Mouse (Mus musculus) hindbrain, embryonic 13.5 days (tissue): ENCODE results near the gene B3glct. TPM values are rescaled to one million over a fixed set of nuclear protein-coding genes. Genes with fewer than 3 reads are reported as not detected.

Source experiments
- ATAC-seq: fragments of 200-750 bp; cut with Nextera tagmentation; 2 replicates; pipeline ENCODE4 v1.8.0; 2017; ENCODE audit warnings: moderate TSS enrichment; ENCODE audit not compliant: low FRiP score
- H3K27ac ChIP-seq: fragments of 300-500 bp; sonication (generic); 2 replicates; pipeline ENCODE4 v1.5.1; 2015; ENCODE audit warnings: inconsistent platforms, mild to moderate bottlenecking, moderate library complexity
- H3K27me3 ChIP-seq: fragments of 300-500 bp; sonication (generic); 2 replicates; pipeline ENCODE4 v1.6.1; 2015; ENCODE audit warnings: mild to moderate bottlenecking, inconsistent platforms
- H3K36me3 ChIP-seq: fragments of 300-500 bp; sonication (generic); 2 replicates; pipeline ENCODE4 v1.6.1; 2015; ENCODE audit warnings: mild to moderate bottlenecking, inconsistent platforms
- H3K4me1 ChIP-seq: fragments of 300-500 bp; sonication (generic); replicated peaks from 2 replicates; pipeline ENCODE4 v1.6.1; 2015; ENCODE audit warnings: inconsistent platforms
- H3K4me2 ChIP-seq: fragments of 300-500 bp; sonication (generic); 2 replicates; pipeline ENCODE4 v1.6.1; 2015; ENCODE audit warnings: inconsistent platforms, mild to moderate bottlenecking, moderate library complexity
- H3K4me3 ChIP-seq: fragments of 300-500 bp; sonication (generic); 2 replicates; pipeline ENCODE4 v1.5.1; 2015; ENCODE audit warnings: mild to moderate bottlenecking, inconsistent platforms
- H3K9ac ChIP-seq: fragments of 300-500 bp; sonication (generic); 2 replicates; pipeline ENCODE4 v1.6.1; 2015; ENCODE audit warnings: mild to moderate bottlenecking, inconsistent platforms
- H3K9me3 ChIP-seq: fragments of 300-500 bp; sonication (generic); 2 replicates; pipeline ENCODE4 v1.6.1; 2016; ENCODE audit warnings: inconsistent platforms
- WGBS: fragments of 180-500 bp; shearing (Covaris S2); methylation state at CpG from one replicate; pipeline ENCODE4 v1.1.7; 2015; 5-methylcytosine and 5-hydroxymethylcytosine counted together
- polyA plus RNA-seq: library from polyadenylated mRNA; unstranded; fragments of >200 nt; fragmentation: Nextera tagmentation; extraction: Ambion mirVana; gene quantifications from 2 replicates; pipeline ENCODE4 v1.2.1, GENCODE M21; 2015

B3glct gene
- 10.7 and 12.2 TPM in 2 replicates for polyA plus RNA-seq

DNA sequence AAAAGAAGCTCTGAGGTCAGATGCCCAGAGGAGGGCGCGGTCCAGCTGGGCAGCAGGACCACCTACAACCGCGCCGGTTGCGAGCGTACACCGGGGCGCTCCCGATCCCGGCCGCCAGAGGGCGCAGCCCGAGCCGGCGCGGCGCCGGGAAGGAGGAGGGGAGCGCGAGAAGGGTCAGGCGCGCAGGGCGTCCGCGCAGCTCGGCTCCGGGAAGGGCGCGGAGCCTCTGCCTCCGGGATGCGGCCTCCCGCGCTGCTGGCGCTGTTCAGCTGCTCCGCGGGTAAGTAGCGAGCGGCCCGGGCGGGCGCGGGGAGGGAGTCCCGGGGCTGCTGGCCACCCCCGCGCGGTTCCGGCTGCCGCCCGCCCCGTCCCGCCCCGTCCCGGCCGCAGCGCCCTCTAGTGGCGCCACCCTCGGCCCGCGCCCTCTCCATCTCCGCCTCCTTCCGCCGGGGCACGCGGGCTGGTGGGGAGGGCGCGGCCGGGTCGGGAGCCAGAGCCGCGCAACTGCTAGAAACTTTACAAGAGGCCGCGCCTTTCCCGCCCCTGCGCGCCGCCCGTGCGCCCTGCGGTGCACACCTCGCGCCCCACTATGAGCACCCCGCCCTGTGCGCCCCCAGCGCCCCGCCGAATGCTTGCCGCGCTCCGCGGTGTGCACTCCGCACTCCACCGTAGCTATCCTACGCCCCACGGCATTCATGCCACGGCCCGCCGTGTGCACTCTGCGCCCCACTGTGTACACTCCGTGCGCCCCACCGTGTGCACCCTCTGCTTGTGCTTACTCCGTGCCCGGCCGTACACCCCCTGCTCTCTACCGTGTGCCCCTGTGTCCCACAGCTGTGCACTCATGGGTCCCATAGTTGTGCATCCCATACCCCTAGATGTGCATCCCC, at the start of gene B3glct:
B3glct (plus strand) TSS at position 131 of the 890 bp plus-strand sequence.
- peak within 1 kb of the TSS; percentile 93 for H3K4me2 ChIP-seq
- H3K9ac ChIP-seq: peak within 1 kb of the TSS; percentile 87
- peak; percentile 92 for ATAC-seq
- H3K4me3 ChIP-seq: peak within 1 kb of the TSS; percentile 71
- peaks cover 10% of the 10 kb centered on the region; the same call in 1 of the 2 replicates for H3K27me3 ChIP-seq
- peak within 1 kb of the TSS; percentile 60; the same call in 1 of the 2 replicates for H3K27ac ChIP-seq
- H3K36me3 ChIP-seq: no peaks in the 10 kb centered on the region
- peaks cover 17% of the 10 kb centered on the region for H3K4me1 ChIP-seq
- H3K9me3 ChIP-seq: no peaks in the 10 kb centered on the region
- under 1% methylated on average over 60 of the region's 106 CpGs for WGBS

GRCm38 (mm10) chr5:149634409-149635035, 43.5 kb upstream of the B3glct start:
- H3K4me1 ChIP-seq: peaks cover 22% of the 10 kb centered on the region
- WGBS: 80% methylated on average over 11 of the region's 11 CpGs
- ATAC-seq: no peak

DNA sequence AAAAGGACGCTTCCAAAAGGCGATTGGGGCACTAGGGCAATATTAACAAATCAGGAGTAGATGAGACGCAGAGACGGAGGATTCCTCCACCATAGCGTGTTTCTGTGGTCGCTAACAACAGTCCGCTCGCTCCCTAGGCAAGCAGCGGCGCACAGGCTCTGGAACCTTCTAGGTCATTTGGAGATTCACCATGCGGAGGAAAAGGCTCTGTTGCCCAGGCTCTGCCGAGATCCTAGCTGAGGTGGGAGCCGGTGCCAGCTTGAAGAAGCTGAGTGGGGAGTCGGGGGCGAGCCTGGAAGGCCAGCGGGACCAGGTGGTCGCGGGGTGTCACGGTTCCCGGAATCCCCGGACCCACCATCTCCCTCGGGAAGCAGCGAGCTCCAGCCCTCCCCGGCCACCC, 42.5 kb upstream of the B3glct start:
- Histone ChIP-seq H3K4me1 (peaks cover 22% of the 10 kb centered on the region), H3K9me3 (no peaks in the 10 kb centered on the region), H3K9ac (peak overlapping the region; percentile 84), H3K4me2 (peak overlapping the region; percentile 81), H3K27me3 (no peaks in the 10 kb centered on the region), H3K4me3 (peak overlapping the region; percentile 74), H3K36me3 (peaks cover 25% of the 10 kb centered on the region), H3K27ac (peak overlapping the region; percentile 89)
- under 1% methylated on average over 24 of the region's 24 CpGs for WGBS
- ATAC-seq: peak; percentile 4

More at GRCm38 (mm10) chr5:149634409-149635035, 43.5 kb upstream of the B3glct start:
- Histone ChIP-seq H3K9me3 (no peaks in the 10 kb centered on the region), H3K36me3 (peaks cover 36% of the 10 kb centered on the region), H3K4me3 (peak overlapping the region; percentile 74), H3K9ac (peak overlapping the region; percentile 84), H3K4me2 (peak overlapping the region; percentile 81), H3K27me3 (no peaks in the 10 kb centered on the region), H3K27ac (no peak overlapping the region)

- Histone ChIP-seq H3K4me3 (peak within 1 kb of the TSS; percentile 74), H3K9ac (peak within 1 kb of the TSS; percentile 84), H3K4me2 (peak within 1 kb of the TSS; percentile 81), H3K4me1 (peaks cover 22% of the 10 kb centered on the region), H3K36me3 (peaks cover 18% of the 10 kb centered on the region), H3K27me3 (no peaks in the 10 kb centered on the region), H3K9me3 (no peaks in the 10 kb centered on the region), H3K27ac (peak within 1 kb of the TSS; percentile 89)
- under 1% methylated on average over 60 of the region's 60 CpGs for WGBS
- peak; percentile 99 for ATAC-seq
Observed at GRCm38 (mm10) chr5:149636075-149636920, 41.7 kb upstream of the B3glct start, which contains the start of gene Hsph1. Gene Hsph1, minus strand, starts transcription at chr5:149636376.

DNA sequence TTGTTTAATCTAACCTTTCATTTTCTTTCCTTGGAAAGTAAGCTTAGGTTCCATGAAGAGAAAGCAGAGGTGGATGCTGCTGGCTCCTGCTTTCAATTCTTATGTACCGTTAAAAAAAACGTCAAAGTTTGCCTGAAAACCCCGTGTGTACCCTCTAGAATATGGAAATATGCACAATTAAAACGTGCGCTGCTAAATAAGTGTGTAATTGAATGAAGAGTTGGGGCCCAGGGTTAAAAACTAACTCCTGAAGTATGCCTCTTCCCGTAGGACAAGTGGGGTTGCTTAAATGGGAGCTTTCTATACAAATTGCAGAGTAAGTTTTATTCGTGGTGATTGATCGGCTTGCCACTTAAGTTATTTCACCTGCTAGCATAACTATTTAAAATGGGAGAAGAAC, 40.7 kb upstream of the B3glct start:
- 60% methylated on average over 8 of the region's 8 CpGs for WGBS

DNA sequence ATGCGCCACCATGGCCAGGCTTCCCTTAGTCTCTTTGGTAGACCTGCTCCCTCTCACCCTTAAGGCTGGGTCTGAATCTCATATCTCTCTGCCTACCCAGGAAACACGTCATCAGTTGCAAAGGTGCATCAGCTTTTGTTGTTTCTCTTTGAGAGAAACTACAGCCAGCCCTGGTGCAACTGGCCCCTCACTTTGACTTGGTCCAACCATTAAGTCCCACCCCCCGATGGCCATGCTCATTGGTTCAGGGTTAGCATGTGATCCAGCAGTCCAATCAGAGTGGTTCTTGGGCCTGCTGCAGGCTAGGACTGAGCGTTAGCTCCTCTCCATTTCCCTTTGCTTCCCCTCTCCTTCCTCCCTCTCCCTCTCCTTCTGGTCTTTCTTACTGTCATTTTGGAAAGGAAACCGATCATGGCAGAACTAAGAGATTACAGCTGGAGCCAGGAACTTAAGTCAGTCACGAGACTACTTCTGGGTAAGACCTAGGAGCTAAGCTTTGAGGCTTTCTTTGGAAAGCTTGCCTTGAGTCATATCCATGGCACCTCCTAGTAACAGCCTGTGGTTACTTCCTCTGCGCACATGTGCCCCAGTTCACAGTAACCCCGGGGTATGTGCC, 36.6 kb upstream of the B3glct start:
- H3K36me3 ChIP-seq: no peaks in the 10 kb centered on the region
- WGBS: 90% methylated on average over 8 of the region's 8 CpGs
- no peak overlapping the region for H3K9ac ChIP-seq
- no peak overlapping the region for H3K27ac ChIP-seq
- H3K4me2 ChIP-seq: no peak overlapping the region
- peaks cover under 1% of the 10 kb centered on the region; the same call in 1 of the 2 replicates for H3K4me1 ChIP-seq
- H3K4me3 ChIP-seq: no peak overlapping the region
- ATAC-seq: no peak
- H3K9me3 ChIP-seq: no peaks in the 10 kb centered on the region
- no peaks in the 10 kb centered on the region for H3K27me3 ChIP-seq

More for the DNA sequence above, 40.7 kb upstream of the B3glct start:
- Histone ChIP-seq H3K4me2 (peak overlapping the region; percentile 81), H3K9me3 (no peaks in the 10 kb centered on the region), H3K27ac (no peak overlapping the region), H3K27me3 (no peaks in the 10 kb centered on the region), H3K4me3 (peak overlapping the region; percentile 74; the same call in 1 of the 2 replicates), H3K9ac (peak overlapping the region; percentile 70), H3K36me3 (peaks cover 8% of the 10 kb centered on the region), H3K4me1 (peaks cover 22% of the 10 kb centered on the region)
- no peak for ATAC-seq

DNA sequence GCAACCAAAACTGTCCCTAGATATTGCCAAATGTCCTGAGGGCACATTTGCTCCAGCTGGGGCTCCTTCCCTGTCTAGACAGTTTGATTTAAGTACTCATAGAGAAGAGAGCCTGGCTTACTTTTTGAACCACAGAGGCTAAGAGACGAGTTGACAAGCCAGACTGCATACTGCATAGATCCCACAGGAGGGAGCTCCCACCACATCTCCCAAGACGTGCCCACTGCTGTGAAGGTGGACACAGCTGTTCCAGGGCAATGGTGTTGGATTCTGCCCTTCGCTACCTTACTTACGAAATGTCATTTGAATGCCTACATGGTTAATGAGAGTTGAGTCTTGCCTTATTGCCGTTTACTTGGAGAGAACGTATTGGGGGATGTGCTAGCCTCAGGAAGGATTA, 35.7 kb upstream of the B3glct start:
- no peaks in the 10 kb centered on the region for H3K9me3 ChIP-seq
- H3K9ac ChIP-seq: no peak overlapping the region
- H3K4me2 ChIP-seq: no peak overlapping the region
- 50% methylated on average over 6 of the region's 6 CpGs for WGBS
- no peaks in the 10 kb centered on the region for H3K27me3 ChIP-seq
- peaks cover 5% of the 10 kb centered on the region for H3K4me1 ChIP-seq
- no peak overlapping the region for H3K4me3 ChIP-seq
- H3K36me3 ChIP-seq: no peaks in the 10 kb centered on the region
- no peak overlapping the region for H3K27ac ChIP-seq
- ATAC-seq: no peak

GRCm38 (mm10) chr5:149642783-149643509, 35.1 kb upstream of the B3glct start:
- no peak for ATAC-seq
- whole genome bisulfite sequencing: 83% methylated on average over 11 of the region's 11 CpGs
- Histone ChIP-seq H3K27me3 (no peaks in the 10 kb centered on the region), H3K4me2 (no peak overlapping the region), H3K36me3 (no peaks in the 10 kb centered on the region), H3K9ac (no peak overlapping the region), H3K4me1 (peaks cover 10% of the 10 kb centered on the region), H3K27ac (no peak overlapping the region), H3K9me3 (no peaks in the 10 kb centered on the region), H3K4me3 (no peak overlapping the region)

DNA sequence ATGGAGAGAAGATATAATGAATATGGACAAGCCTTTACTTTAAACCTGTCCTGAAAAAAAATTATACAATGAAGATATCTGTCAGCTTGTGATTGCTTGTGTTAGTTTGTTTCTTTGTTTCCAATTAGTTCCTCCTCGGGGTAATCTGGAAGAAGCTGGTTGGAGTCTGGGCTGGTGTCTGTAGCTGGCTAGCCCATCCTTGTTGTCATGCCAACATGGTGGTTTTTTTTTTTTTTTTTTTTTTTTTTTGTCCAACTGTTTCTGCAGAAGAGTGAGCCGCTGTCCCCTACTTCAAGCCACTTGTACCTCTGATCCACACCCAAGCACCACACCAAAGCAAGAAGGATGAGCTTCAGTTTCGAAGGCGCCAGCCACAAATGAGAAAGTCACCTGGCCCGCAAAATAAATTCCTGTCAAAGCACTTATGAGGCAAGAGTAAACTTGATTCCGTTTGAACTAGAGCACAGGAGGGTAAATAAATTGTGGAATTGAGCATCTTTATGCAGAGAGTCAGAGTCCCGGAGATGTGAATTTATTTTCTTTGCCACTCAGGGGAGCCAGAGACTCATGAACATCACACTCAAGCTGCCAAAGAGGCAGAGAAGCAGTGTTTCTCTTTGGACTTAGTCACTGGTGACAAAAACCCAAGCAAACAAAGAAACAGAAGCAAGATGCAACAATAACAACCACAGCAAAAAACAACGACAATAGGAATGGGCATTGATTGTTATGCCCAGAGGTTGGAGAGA, 30.5 kb upstream of the B3glct start:
- Histone ChIP-seq H3K27ac (peak overlapping the region; percentile 18; the same call in 1 of the 2 replicates), H3K4me2 (no peak overlapping the region), H3K9me3 (no peaks in the 10 kb centered on the region), H3K4me1 (peaks cover 23% of the 10 kb centered on the region), H3K27me3 (no peaks in the 10 kb centered on the region), H3K9ac (no peak overlapping the region), H3K4me3 (no peak overlapping the region), H3K36me3 (no peaks in the 10 kb centered on the region)
- ATAC-seq: peak; percentile 61; the same call in 1 of the 2 replicates
- 63% methylated on average over 8 of the region's 8 CpGs for WGBS

DNA sequence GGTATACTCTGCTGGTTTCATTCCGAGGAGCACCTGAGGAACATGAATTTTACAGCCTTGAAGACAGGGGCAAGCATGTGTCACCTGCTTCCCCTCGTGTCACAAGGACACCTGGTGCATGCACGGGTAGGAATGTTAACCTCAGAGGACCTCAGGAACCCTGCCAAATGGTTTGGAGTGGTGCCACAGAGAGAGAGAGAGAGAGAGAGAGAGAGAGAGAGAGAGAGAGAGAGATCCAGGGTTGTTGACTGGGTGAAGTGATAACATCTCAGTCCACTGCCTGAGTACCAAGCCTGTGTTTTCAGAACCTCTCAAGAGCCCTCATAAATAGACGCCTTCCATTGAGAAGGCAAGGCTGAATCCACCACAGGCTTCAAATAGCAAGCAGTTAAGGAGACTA, 29.8 kb upstream of the B3glct start:
- H3K27me3 ChIP-seq: no peaks in the 10 kb centered on the region
- H3K36me3 ChIP-seq: no peaks in the 10 kb centered on the region
- 0 out of 2 replicates have a peak overlapping the region, but pooled peaks have one; percentile 2 for H3K27ac ChIP-seq
- H3K4me1 ChIP-seq: peaks cover 23% of the 10 kb centered on the region
- H3K9ac ChIP-seq: no peak overlapping the region
- H3K4me3 ChIP-seq: no peak overlapping the region
- H3K4me2 ChIP-seq: no peak overlapping the region
- 70% methylated on average over 4 of the region's 4 CpGs for WGBS
- ATAC-seq: no peak
- no peaks in the 10 kb centered on the region for H3K9me3 ChIP-seq
